Mouse (Mus musculus): ENCODE measurements around the gene Kcnk1.

DNA sequence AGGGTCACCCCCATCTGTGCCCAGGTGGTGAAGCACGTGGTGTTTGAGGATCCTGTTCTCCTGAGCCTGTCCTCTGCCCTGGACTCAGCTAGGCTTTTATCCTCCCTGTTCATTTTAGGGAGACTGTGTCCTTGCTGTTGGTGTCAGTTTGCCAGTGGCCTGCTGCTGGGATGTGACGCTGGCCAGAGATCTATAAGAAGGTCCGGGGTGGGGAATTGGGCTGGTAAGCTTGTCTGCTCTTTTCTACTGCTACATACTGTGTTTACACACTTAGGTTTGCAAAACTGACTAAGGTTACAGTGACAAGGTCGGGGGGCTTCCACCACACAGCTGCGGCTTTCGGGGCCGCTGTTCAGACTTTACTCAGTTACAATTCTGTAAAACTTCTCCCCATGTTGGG is 10.0 kb downstream of the Kcnk1 start:
- TF ChIP-seq CTCF (IDR thresholded peaks at IDR 0.05; ENCODE audit: low read depth, low read length), result no peak
- no peak for TF ChIP-seq POLR2A (IDR thresholded peaks at IDR 0.05; ENCODE audit: extremely low read depth, insufficient read depth, low read length)
